Mouse (Mus musculus): ENCODE measurements around the gene Pfkfb2. TPM values are rescaled to one million over a fixed set of nuclear protein-coding genes. Genes with fewer than 3 reads are reported as not detected.

Gene Pfkfb2
- total and polyA plus RNA-seq, 3 experiments, result 12.5 to 53.0 (median 42.4) TPM

- peaks cover 49% of the 10 kb centered on the region for H3K36me3 ChIP-seq (replicated peaks)
Measured at GRCm38 (mm10) chr1:130715561-130716217, 13.4 kb downstream of the Pfkfb2 start, which contains the start of gene Gm29427. TSS of gene Gm29427 (minus strand) at chr1:130715799.

GRCm38 (mm10) chr1:130714046-130714445 lies 15.0 kb downstream of the Pfkfb2 start:
- TF ChIP-seq TAL1 (conservative IDR thresholded peaks at IDR 0.05; ENCODE audit: low read depth, low read length) (no peak), GATA1 (IDR thresholded peaks at IDR 0.05; ENCODE audit: borderline replicate concordance, low read length) (no peak), POLR2AphosphoS5 (IDR thresholded peaks at IDR 0.05; ENCODE audit: insufficient replicate concordance, low read depth, low read length) (no peak), GATA2 (IDR thresholded peaks at IDR 0.05; ENCODE audit: borderline replicate concordance, low read depth, low read length) (no peak), CTCF (IDR thresholded peaks at IDR 0.05; ENCODE audit: low read depth, low read length) (no peak)
- H3K9me3 ChIP-seq (replicated peaks), result no peaks in the 10 kb centered on the region
- no peak overlapping the region for H3K4me3 ChIP-seq (ENCODE audit: low read depth, low read length)
- H3K36me3 ChIP-seq (replicated peaks), result peaks cover 58% of the 10 kb centered on the region
- H3K27me3 ChIP-seq (ENCODE audit: insufficient read depth, low read length), result no peaks in the 10 kb centered on the region
- no peak for ATAC-seq (ENCODE audit: extremely low read depth, insufficient number of reproducible peaks, low FRiP score, poor library complexity, severe bottlenecking)
- H3K4me1 ChIP-seq (ENCODE audit: insufficient read depth, low read depth, low read length), result peaks cover 50% of the 10 kb centered on the region
- no peak for DNase-seq (ENCODE audit: low spot score)

More at GRCm38 (mm10) chr1:130715561-130716217, 13.4 kb downstream of the Pfkfb2 start, which contains the start of gene Gm29427:
- DNase-seq (ENCODE audit: low spot score) (peak; percentile 91), ATAC-seq (ENCODE audit: extremely low read depth, insufficient number of reproducible peaks, low FRiP score, poor library complexity, severe bottlenecking) (peak; percentile 78)
- TF ChIP-seq GATA2 (IDR thresholded peaks at IDR 0.05; ENCODE audit: borderline replicate concordance, low read depth, low read length) (no peak), CTCF (IDR thresholded peaks at IDR 0.05; ENCODE audit: low read depth, low read length) (no peak), POLR2AphosphoS5 (IDR thresholded peaks at IDR 0.05; ENCODE audit: insufficient replicate concordance, low read depth, low read length) (no peak), TAL1 (conservative IDR thresholded peaks at IDR 0.05; ENCODE audit: low read depth, low read length) (no peak), GATA1 (IDR thresholded peaks at IDR 0.05; ENCODE audit: borderline replicate concordance, low read length) (no peak)
- peak within 1 kb of the TSS; percentile 85 for H3K4me3 ChIP-seq (ENCODE audit: low read depth, low read length)
- H3K27me3 ChIP-seq (ENCODE audit: insufficient read depth, low read length), result no peaks in the 10 kb centered on the region
- H3K4me1 ChIP-seq (ENCODE audit: insufficient read depth, low read depth, low read length), result peaks cover 54% of the 10 kb centered on the region
- H3K9me3 ChIP-seq (replicated peaks), result no peaks in the 10 kb centered on the region

- TF ChIP-seq POLR2AphosphoS5 (IDR thresholded peaks at IDR 0.05; ENCODE audit: insufficient replicate concordance, low read depth, low read length) (no peak), TAL1 (conservative IDR thresholded peaks at IDR 0.05; ENCODE audit: low read depth, low read length) (no peak), GATA2 (IDR thresholded peaks at IDR 0.05; ENCODE audit: borderline replicate concordance, low read depth, low read length) (no peak), CTCF (IDR thresholded peaks at IDR 0.05; ENCODE audit: low read depth, low read length) (no peak), GATA1 (IDR thresholded peaks at IDR 0.05; ENCODE audit: borderline replicate concordance, low read length) (no peak)
- Histone ChIP-seq H3K4me3 (ENCODE audit: low read depth, low read length) (no peak overlapping the region), H3K9me3 (replicated peaks) (no peaks in the 10 kb centered on the region), H3K36me3 (replicated peaks) (peaks cover 87% of the 10 kb centered on the region), H3K27me3 (ENCODE audit: insufficient read depth, low read length) (no peaks in the 10 kb centered on the region), H3K4me1 (ENCODE audit: insufficient read depth, low read depth, low read length) (peaks cover 26% of the 10 kb centered on the region)
- DNase-seq (ENCODE audit: low spot score) (no peak), ATAC-seq (ENCODE audit: extremely low read depth, insufficient number of reproducible peaks, low FRiP score, poor library complexity, severe bottlenecking) (no peak)
Measured at GRCm38 (mm10) chr1:130710283-130711080, 18.6 kb downstream of the Pfkfb2 start.

- H3K36me3 ChIP-seq (replicated peaks), result peaks cover 96% of the 10 kb centered on the region
- H3K4me1 ChIP-seq (ENCODE audit: insufficient read depth, low read depth, low read length), result no peaks in the 10 kb centered on the region
- DNase-seq (ENCODE audit: low spot score) (no peak), ATAC-seq (ENCODE audit: extremely low read depth, insufficient number of reproducible peaks, low FRiP score, poor library complexity, severe bottlenecking) (no peak)
- no peak overlapping the region for H3K4me3 ChIP-seq (ENCODE audit: low read depth, low read length)
- no peaks in the 10 kb centered on the region for H3K9me3 ChIP-seq (replicated peaks)
- H3K27me3 ChIP-seq (ENCODE audit: insufficient read depth, low read length), result no peaks in the 10 kb centered on the region
- no peak for TF ChIP-seq GATA1 (IDR thresholded peaks at IDR 0.05; ENCODE audit: borderline replicate concordance, low read length)
- TF ChIP-seq TAL1 (conservative IDR thresholded peaks at IDR 0.05; ENCODE audit: low read depth, low read length), result no peak
- TF ChIP-seq GATA2 (IDR thresholded peaks at IDR 0.05; ENCODE audit: borderline replicate concordance, low read depth, low read length), result no peak
Measured at GRCm38 (mm10) chr1:130703613-130704012, 25.4 kb downstream of the Pfkfb2 start.

- DNase-seq (ENCODE audit: low spot score) (no peak), ATAC-seq (ENCODE audit: extremely low read depth, insufficient number of reproducible peaks, low FRiP score, poor library complexity, severe bottlenecking) (no peak)
- no peak overlapping the region for H3K4me3 ChIP-seq (ENCODE audit: low read depth, low read length)
- peaks cover 96% of the 10 kb centered on the region for H3K36me3 ChIP-seq (replicated peaks)
- no peaks in the 10 kb centered on the region for H3K9me3 ChIP-seq (replicated peaks)
- no peaks in the 10 kb centered on the region for H3K4me1 ChIP-seq (ENCODE audit: insufficient read depth, low read depth, low read length)
- no peaks in the 10 kb centered on the region for H3K27me3 ChIP-seq (ENCODE audit: insufficient read depth, low read length)
- TF ChIP-seq POLR2AphosphoS5 (IDR thresholded peaks at IDR 0.05; ENCODE audit: insufficient replicate concordance, low read depth, low read length) (no peak), GATA1 (IDR thresholded peaks at IDR 0.05; ENCODE audit: borderline replicate concordance, low read length) (no peak), CTCF (IDR thresholded peaks at IDR 0.05; ENCODE audit: low read depth, low read length) (no peak), TAL1 (conservative IDR thresholded peaks at IDR 0.05; ENCODE audit: low read depth, low read length) (no peak), GATA2 (IDR thresholded peaks at IDR 0.05; ENCODE audit: borderline replicate concordance, low read depth, low read length) (no peak)
Measured at GRCm38 (mm10) chr1:130701976-130702375, 27.1 kb downstream of the Pfkfb2 start.

- ATAC-seq (ENCODE audit: extremely low read depth, insufficient number of reproducible peaks, low FRiP score, poor library complexity, severe bottlenecking) (no peak), DNase-seq (ENCODE audit: low spot score) (no peak)
- no peaks in the 10 kb centered on the region for H3K4me1 ChIP-seq (ENCODE audit: insufficient read depth, low read depth, low read length)
- no peaks in the 10 kb centered on the region for H3K27me3 ChIP-seq (ENCODE audit: insufficient read depth, low read length)
- H3K9me3 ChIP-seq (replicated peaks), result no peaks in the 10 kb centered on the region
- no peak for TF ChIP-seq TAL1 (conservative IDR thresholded peaks at IDR 0.05; ENCODE audit: low read depth, low read length)
- no peak for TF ChIP-seq GATA1 (IDR thresholded peaks at IDR 0.05; ENCODE audit: borderline replicate concordance, low read length)
- TF ChIP-seq CTCF (IDR thresholded peaks at IDR 0.05; ENCODE audit: low read depth, low read length), result no peak
- no peak for TF ChIP-seq POLR2AphosphoS5 (IDR thresholded peaks at IDR 0.05; ENCODE audit: insufficient replicate concordance, low read depth, low read length)
- TF ChIP-seq GATA2 (IDR thresholded peaks at IDR 0.05; ENCODE audit: borderline replicate concordance, low read depth, low read length), result no peak
- H3K4me3 ChIP-seq (ENCODE audit: low read depth, low read length), result no peak overlapping the region
- peaks cover 94% of the 10 kb centered on the region for H3K36me3 ChIP-seq (replicated peaks)
Measured at GRCm38 (mm10) chr1:130699937-130700633, 29.0 kb downstream of the Pfkfb2 start.
